Mouse (Mus musculus): ENCODE results near the gene Hmgb2.

DNA sequence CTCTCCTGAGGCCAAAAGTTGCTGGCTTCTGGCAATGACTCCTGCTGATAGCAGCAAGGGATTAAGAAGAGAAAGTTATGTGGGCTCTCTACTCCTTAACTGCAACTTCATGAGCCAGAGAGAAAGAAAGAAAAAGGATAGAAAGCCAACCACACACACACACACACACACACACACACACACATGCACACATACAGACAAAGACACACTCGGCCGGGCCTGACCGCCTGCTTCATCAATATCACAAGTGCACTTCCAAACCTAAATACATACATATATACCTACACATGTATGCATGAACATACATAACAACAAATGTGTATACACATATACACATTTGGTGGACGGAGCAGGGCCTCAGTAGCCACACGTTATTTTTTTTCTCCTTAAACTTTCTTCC, 40.8 kb upstream of the Hmgb2 start:
- TF ChIP-seq CTCF (IDR thresholded peaks at IDR 0.05; ENCODE audit: control insufficient read depth, insufficient read depth, insufficient read length) (no peak), MAX (IDR thresholded peaks at IDR 0.05) (no peak), USF1 (IDR thresholded peaks at IDR 0.05; ENCODE audit: low read depth) (no peak), CEBPB (IDR thresholded peaks at IDR 0.05; ENCODE audit: low read depth) (no peak), MYOD1 (IDR thresholded peaks at IDR 0.05; ENCODE audit: control insufficient read depth, insufficient read length, low read depth) (no peak), FOSL1 (IDR thresholded peaks at IDR 0.05; ENCODE audit: insufficient read depth, low read length, poor library complexity, severe bottlenecking) (no peak)
